Mouse (Mus musculus): Measurements from ENCODE around the gene Tbxas1.
A peak's percentile ranks its signal among the peaks of the same experiment; 100 is the strongest.

Gene Tbxas1

DNA sequence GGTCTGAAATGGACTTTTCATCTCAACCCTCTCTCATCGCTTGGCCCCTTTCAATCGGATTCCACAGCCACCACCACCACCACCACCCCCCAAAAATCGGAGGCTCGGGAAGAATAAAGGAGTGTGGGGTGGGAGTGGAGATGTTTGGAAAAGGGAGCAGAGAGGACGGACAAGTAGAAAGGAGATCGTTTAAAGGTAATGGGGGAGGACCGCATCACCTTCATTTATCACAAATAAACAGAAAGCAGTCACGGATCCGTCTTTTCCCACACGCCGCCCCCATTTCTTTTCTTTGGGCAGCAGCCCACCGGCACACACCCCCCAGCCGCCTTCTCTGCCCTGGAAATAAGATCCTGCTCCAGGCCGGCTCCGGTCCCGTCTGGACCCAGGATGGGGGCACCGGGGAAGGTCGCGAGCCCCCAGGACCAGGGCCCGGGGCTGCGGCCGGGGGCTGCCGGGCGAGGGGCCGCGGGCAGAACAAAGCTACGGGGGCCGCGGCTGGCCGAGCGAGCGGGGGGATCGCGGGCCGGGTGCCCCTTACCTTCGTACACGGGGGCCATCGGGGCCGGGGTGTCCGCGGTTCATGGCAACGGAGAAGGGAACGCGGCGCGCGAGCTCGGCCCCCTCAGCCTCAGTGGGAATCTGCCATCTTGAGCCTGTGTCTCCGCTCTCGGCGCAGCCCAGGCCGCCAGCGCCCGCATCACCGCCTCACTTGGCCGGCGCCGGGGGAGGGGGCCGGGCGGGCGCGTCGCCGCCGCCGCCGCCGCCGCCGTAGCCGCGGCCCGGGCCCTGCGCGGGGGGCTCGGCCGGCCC, at the start of gene Tbxas1:
Gene Tbxas1, plus strand, starts transcription at position 147 of the 813 bp plus-strand sequence.
- peak; percentile 33 to 35 for DNase-seq (ENCODE audit: low spot score in 2 of 2)

DNA sequence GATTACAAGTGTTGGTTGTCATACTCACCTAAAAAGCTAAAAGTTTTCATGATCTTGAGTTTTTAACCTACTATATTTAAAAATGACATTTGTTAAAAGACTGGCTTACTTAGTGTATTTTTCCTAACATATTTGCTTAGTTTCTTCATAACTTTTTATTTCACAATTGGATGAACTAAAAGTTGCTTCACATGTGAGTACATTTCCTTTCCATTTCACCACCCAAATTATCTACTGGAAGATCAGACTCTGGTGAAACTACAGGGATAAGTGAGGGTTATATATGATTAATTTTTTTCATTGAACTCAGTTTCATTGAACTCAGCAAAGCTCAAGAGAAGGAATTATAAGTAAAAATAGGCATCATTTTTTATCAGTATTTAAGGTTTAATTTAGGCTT, 49.3 kb upstream of the Tbxas1 start:
- DNase-seq (ENCODE audit: low spot score in 2 of 2): no peak

DNA sequence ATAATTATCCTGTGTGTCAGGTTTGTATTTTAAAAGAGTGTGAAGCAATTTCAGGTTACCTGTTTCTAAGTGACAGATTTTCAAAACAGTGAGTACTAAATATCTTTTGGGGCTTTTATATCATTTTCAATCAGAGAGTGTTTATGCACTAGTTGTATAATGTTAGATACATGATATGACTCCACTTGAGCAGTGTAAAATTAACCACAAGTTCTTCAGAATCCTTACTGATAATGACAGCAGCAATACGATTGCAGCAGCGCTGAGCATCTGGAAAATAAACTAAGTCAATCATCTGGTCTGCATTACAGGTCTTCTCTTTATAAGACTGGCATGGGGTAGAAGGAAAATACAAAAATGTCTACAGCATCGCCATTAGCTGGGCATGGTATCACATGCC, 48.3 kb upstream of the Tbxas1 start:
- no peak for DNase-seq (ENCODE audit: low spot score in 2 of 2)

DNA sequence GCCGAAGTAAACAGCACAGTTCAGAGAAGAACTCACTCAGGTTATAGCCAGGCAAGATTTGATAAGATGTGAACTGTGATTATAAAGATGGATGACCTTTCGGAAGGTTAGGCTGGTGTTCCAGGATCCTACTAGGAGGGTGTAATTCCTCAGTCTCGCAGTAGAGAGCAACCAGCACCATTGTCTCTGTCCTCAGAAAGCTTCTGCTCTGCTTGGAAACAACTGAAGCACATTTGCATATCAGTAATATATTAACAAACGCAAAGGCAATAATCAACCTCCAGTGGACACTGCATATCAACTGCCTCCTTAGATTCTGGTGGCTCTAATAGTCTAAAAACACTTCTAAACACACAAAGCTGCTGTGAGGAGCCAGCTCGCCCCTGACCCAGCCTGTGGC, 47.8 kb upstream of the Tbxas1 start:
- no peak for DNase-seq (ENCODE audit: low spot score in 2 of 2)

DNA sequence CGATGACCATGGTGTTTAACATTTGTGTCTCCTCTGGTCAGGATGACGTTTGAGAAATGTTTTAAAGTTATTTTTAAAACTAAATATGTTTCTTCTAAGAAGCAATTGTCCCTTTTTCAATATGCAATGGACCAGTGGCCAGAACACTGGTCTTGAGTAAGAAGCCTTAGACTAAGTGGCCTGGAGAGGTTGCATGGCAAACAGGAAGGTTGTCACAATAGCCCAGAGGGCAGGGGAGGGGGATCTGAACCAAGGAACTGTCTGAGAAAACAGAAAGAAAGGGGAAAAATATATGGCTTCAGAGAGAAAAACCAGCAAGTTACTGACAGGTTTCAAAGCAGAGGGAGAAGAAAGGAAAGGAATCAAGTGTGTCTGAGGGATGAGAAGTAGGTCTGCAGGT, 47.0 kb upstream of the Tbxas1 start:
- DNase-seq (ENCODE audit: low spot score in 2 of 2): no peak

DNA sequence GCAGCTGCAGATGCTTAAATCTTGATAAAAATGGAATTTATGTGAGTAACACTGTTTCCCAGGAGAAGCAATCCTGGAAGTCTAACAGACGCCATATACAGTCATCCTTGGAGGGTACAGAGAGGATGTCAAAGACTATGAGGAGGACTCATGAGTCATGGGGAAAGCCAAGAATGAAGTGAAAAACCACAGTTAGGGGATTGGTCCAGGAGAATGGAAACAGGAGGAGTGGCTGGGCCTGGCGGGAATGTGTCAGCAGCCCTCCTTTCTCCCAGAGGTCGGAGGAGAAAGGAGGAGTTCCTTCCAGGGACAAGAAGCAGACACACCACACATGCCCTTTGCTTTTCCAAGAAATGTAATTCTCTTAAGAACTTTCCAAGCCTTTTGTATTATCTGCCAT, 45.8 kb upstream of the Tbxas1 start:
- no peak for DNase-seq (ENCODE audit: low spot score in 2 of 2)

DNA sequence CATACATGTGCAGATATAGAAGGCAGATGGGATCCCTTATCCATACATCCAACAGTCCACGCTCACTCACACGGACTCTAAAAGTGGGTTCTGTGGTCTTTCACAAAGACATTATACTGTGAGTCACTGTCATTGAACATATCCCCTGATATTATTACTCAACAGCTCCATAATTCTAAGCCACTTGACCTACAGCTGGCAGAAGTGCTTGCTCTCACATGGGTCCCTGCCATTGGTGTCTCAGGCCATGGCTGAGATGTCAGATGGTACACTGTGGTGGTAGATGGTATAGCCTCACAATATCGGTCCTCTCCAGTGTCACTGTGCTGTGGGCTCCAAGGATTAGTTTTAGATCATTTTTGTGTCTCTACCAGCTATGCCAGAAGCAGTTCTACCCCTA, 41.5 kb upstream of the Tbxas1 start:
- DNase-seq (ENCODE audit: low spot score in 2 of 2): no peak

DNA sequence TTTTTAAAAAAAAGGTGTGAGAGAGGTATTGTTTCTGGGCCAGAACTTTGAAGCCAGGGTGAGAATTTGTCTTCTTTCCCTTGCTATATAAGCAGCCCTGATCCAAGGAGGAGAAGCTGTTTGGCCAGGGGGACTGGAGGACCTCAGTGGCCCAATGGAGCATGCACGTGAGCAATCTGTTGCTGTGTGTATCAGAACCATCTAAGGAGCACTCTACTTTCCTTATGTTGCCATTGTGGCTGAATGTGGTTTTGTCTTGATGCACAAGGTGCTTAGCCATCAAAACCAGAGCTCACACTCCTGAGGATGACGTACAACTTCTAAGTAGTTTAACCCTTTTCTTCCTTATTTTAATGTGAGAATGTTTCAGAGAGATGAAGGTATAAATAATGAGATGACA, 40.5 kb upstream of the Tbxas1 start:
- DNase-seq (ENCODE audit: low spot score in 2 of 2): no peak

DNA sequence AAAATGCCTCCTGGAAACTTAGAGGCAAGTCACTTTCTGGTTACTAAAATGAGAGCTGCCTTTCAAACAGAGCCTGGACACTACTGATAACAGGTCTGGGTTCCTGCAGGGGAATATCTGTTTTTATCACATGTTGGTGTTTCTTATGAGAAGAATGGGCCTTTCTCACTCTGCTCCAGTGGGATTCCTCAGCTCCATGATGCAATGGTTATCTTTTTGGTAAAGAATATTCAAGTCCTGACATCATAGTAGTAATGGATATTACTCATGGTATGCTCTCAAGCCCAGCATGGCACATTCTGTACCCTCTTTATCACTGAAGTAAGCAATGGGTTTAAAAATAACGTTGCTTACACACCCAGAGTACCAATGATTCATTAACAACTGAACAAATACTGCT, 40.0 kb upstream of the Tbxas1 start:
- no peak for DNase-seq (ENCODE audit: low spot score in 2 of 2)

DNA sequence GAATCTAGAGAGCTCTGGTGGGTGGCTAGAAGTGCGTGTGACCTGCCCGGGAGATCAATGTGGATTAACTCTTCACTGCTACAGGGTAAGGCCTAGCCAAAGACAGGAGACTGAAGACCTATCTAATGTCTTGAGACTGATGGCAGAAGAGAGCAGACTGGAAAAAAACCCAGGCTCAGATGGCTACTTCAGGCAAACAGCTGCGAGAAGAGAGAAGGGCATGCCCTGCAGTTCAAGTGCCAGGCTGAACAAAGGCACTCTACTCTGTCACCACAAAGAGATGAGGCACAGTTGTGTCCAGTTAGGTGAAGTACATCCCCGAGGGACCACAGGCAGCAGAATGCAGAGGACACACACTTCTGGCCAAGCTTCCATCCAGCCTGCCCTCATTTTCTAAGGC, 37.1 kb upstream of the Tbxas1 start:
- no peak for DNase-seq (ENCODE audit: low spot score in 2 of 2)

DNA sequence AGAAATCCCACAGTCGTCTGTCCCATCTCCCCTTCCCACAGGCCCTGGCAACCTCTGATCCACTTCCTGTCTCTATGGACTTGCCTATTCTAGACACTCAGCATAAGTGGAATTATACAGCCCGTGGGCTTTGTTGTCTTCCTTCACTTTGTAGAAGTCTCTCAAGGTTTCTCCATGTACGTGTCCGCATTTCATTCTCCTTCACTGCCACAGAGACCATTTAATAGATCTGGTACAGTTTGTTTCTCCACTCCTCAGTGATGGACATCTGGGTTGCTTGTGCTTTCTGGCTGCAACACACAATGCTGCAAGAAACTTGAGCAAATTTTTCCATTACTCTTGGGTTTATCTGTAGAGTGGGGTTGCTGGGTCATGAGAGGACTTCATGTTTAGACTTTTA, 35.3 kb upstream of the Tbxas1 start:
- no peak for DNase-seq (ENCODE audit: low spot score in 2 of 2)

DNA sequence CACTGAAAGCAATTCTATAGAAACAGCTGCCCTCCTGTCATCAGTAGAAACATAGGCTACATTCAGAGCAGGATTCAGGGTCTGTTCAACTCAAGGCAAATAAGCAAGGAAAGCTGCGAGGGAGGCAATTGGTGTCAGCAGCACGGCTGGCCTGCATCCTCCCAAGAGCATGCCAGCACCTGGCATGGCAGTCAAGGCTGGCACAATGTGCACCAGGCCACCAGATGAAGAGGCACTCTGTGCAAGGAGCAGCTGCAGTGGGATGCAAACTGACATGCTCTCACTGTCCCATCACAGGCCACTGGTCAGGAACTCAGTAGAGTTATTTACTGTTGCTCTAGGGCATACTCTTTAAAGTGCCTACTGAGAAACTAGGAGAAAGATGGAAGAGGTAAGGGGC, 34.8 kb upstream of the Tbxas1 start:
- DNase-seq (ENCODE audit: low spot score in 2 of 2): no peak

DNA sequence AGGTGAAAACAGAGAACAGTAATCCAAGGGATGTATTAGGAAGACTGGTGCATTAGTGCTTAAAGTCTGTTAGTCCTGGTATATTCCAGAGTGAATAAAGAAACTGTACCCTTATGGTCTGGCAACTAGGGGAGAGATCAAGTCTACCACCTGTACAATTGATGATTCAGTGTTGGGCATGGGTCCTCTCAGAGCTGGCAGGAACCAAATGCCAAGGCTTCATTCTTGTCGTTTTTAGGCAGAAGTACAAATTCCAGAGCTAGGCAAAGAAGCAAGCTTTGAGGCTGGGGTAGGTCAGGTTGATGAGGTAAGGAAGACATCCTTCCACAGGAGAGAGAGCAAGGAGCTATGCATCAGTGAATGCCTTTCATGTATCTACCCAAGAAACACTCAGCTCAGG, 34.4 kb upstream of the Tbxas1 start:
- no peak for DNase-seq (ENCODE audit: low spot score in 2 of 2)

DNA sequence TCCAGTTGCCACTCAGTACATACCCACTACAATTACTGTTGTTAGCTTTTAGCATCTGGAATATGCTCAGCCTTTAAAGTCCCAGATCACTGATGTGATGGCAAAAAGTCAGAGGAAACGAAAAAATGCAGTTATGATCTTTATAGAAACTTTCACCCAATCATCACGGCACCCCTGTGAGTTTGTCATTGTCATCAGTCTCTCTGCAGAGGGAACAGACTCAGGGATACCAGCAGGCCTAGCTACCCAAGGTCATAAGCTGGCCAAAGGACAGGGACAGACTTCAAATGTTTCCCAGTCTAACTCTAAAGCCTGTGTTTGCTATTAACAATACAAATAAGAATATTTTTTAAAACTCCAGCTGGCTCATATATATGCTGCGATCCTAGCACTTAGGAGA, 33.7 kb upstream of the Tbxas1 start:
- DNase-seq (ENCODE audit: low spot score in 2 of 2): no peak

DNA sequence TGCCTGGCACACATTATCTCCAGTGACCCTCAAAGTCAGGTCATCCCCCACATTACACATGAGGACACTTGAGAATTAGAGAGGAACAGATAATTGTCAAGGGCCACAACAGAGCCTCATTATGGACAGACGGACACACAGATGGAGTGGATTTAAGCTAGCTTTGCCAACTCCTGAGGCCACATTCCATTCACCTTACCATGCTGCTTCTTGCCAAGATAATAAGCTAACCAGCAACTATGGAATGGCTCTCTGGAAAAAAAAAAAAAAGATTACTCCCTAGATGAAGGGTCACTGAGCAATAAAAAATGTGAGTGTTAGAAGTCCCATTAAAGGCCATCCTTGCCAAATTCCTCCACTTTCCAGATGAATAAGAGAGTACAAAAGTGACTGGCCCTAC, 30.1 kb upstream of the Tbxas1 start:
- DNase-seq (ENCODE audit: low spot score in 2 of 2): no peak

DNA sequence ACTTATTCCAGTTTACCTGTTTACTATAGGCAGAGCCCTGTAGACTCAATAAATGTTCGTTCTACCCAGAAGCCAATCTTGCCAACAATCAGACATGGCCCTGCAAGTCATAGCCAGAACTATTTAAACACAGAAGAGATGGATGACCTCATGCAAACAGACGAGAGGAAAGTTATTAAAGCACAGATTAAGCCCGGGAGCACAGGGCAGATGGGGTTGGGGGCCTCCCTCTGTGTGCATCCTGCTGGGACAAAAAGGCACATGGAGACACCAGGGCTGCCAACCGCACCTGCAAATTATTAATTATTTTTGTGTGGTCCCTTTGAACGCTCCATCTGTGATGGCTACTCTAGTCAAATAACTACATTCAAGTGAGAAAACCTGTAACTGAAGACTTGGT, 29.3 kb upstream of the Tbxas1 start:
- no peak for DNase-seq (ENCODE audit: low spot score in 2 of 2)

DNA sequence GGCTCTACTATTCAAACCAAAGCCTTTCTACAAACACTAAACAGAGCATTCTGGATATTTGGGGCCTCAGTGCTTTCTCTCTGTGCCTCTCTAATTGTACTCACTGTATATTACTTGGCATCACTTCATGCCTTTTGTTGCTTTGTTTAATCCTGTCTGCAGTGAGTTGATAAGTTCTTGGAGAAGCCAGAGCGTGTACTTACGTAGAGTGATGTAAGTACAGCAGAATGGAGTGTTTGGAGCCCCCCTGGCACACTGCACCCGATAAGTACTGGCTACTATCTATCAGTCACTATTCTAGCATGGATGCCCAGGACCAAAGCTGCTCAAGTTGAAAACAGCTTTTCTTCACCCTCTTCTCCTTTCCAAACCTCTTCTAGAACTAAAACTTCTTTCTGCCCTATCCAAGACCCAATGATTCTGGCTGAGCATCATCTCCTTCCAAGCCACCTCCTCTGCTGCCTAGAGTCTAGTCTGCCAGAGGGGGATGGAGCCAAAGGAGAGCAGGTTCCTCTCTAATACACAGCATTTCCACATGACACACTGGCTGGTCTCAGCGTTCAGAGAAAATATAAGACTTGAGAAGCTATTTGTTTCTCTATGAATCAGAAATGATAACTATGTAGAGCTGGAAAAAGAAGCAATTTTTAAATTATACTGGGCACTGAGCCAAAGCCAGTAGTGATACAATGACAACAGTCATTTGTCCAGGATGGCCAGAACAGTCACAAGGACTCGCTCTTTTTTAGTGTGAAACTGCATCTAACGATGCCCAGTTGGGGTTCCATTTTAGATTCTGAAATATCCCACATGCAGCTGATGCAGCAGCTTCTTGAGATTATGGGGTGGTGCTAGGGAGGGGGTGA, 28.6 kb upstream of the Tbxas1 start:
- no peak for DNase-seq (ENCODE audit: low spot score in 2 of 2)

DNA sequence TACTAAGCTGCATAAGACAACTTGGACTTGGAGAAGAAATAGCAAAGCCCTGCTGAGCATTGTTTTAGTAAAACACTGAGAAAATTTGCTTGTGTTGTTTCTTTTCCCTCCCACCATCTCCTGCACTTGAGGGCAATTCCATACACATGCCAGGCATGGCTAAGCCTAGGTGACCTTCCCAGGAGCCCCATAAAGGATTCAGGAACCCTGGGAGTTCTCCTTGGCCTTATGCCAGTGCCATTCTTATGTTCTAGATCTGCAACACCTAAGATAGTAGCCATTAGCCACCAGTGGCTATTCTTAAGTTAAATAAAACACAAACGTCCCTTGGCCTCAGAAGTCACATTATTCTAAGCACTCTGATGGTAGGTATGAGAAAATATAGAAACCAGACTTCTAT, 27.8 kb upstream of the Tbxas1 start:
- DNase-seq (ENCODE audit: low spot score in 2 of 2): no peak

DNA sequence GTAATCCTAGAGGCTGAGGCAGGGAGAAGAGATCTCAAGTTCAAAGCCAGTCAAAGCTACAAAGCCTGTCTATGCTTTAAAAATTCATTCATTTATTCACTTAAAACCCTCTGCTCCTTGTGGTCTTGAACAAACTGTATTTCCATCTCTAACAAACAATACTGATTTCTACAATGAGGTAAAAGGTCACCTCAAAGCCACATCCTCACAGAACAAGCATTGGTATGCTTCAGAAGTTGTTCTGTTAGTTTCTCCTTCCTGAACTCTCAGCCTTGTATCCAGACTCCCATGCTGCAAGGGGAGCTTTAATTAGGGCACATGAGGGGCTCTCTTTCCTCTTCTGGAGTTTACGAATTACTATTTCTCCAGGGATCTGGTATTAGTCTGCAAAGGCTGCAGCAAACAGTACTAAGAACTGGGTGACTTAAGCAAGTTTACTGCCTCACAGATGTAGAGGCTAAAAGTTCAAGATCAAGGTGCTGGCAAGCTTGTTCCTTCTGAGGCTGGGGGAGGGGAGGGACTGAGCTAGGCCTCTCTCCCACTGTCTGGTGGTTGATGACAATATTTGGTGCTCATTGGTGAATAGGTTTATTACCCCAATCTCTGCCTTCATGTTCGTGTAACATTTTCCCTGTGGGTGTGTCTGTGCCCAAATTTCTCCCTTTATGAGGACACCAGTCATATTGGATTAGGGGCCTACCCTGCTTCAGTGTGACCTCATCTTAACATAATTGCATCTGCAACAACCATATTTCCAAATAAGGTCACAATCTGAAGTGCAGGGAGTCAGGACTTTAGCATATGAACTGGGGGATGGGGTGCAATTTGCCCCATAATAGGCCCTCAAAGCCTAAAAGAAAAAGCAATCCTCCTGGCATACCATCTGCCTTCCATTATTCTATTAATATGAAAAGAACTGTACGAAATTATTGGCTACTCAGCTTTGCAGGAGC, 27.0 kb upstream of the Tbxas1 start:
- peak in 1 of 2 experiments; percentile 12 for DNase-seq (ENCODE audit: low spot score in 2 of 2)

DNA sequence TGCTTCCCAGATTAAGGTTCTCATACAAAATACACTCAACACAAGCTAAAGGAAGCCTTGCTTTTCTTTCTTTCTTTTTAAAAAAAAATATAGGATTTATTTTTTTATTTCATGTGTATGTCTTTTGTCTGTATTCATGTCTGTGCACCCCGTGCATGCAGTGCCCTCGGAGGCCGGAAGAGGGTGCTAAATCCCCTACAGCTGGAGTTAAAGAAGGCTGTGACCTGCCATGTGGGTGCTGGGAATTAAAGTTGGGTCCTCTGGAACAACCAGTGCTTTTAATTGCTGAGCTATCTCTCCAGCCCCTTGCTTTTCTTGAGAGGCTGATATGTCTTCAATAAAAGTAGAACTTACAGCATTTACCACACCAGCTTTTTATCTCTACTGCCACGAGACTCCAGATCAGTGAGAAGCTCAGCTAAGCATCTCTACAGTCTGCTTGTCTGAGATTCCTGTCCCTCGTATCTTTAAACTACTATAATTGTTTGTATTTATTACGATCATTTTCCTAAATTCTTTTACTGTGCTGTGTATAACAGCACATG, 24.4 kb upstream of the Tbxas1 start:
- DNase-seq (ENCODE audit: low spot score in 2 of 2): no peak

DNA sequence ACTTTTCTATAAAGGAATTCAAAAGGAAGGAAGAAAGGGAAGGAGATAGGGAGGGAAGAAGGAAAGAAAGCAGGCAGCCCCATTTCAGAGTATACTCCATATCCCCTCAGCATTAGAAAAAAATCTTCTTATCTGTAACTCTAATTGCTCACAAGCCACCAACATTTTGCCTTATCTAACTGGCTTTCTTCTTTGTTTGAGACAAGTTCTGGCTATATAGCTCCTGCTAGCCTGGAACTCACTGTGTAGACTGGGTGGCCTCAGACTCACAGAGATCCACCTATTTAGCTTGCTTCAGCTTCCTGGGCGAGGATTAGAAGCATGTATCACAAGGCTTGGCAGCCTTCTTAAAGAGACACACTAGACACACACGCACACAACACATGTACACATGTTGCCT, 23.5 kb upstream of the Tbxas1 start:
- no peak for DNase-seq (ENCODE audit: low spot score in 2 of 2)

DNA sequence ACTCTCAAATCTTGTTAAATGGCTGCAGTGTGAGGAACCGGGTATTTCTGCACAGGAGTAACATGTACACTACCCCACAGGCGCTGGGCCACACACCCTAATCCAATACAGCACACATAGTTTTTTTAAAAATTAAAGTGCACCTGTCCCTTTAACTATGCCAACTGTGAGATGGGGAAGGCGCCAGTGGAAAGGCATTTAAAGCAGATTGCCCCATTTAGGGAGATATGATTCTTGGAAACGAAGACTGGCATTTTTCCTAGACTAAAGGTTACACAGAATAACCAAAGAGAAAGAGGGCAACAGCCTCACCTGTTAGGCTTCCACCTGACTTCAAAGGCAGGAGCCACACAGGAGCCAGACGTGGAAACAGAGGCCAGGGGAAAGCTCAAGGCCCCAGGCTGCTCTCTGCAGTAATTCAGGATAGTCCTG, 21.6 kb upstream of the Tbxas1 start:
- no peak for DNase-seq (ENCODE audit: low spot score in 2 of 2)
